Mouse (Mus musculus) NIH3T3 (cell line): Measurements from ENCODE around the gene Camk2n1.

Experiments used
- DNase-seq: peaks from one replicate; pipeline ENCODE4 v3.0.0-alpha.2; 2012; ENCODE audit warnings: low read depth

Gene Camk2n1

GRCm38 (mm10) chr4:138447827-138448602, 6.1 kb upstream of the Camk2n1 start:
- DNase-seq: no peak

GRCm38 (mm10) chr4:138448872-138449615, 5.1 kb upstream of the Camk2n1 start:
- no peak for DNase-seq

- DNase-seq: no peak
Measured at GRCm38 (mm10) chr4:138449636-138450314, 4.3 kb upstream of the Camk2n1 start.

- no peak for DNase-seq
Measured at GRCm38 (mm10) chr4:138452306-138453096, 1.6 kb upstream of the Camk2n1 start.

- no peak for DNase-seq
Measured at GRCm38 (mm10) chr4:138453097-138453752, 889 bp upstream of the Camk2n1 start.

- DNase-seq: no peak
Measured at GRCm38 (mm10) chr4:138454571-138455140, 542 bp downstream of the Camk2n1 start.

- DNase-seq: no peak
Measured at GRCm38 (mm10) chr4:138455141-138455955, 1.2 kb downstream of the Camk2n1 start.

GRCm38 (mm10) chr4:138455956-138456341, 1.8 kb downstream of the Camk2n1 start:
- no peak for DNase-seq

GRCm38 (mm10) chr4:138456536-138456935, 2.4 kb downstream of the Camk2n1 start:
- DNase-seq: no peak

GRCm38 (mm10) chr4:138457091-138457490, 3.0 kb downstream of the Camk2n1 start:
- DNase-seq: no peak

GRCm38 (mm10) chr4:138458171-138458570, 4.1 kb downstream of the Camk2n1 start:
- no peak for DNase-seq

GRCm38 (mm10) chr4:138458735-138459440, 4.8 kb downstream of the Camk2n1 start:
- DNase-seq: no peak

GRCm38 (mm10) chr4:138459775-138460174, 5.7 kb downstream of the Camk2n1 start:
- no peak for DNase-seq

- no peak for DNase-seq
Measured at GRCm38 (mm10) chr4:138460910-138461309, 6.8 kb downstream of the Camk2n1 start.

GRCm38 (mm10) chr4:138461471-138461870, 7.4 kb downstream of the Camk2n1 start:
- no peak for DNase-seq

GRCm38 (mm10) chr4:138462971-138463831, 9.1 kb downstream of the Camk2n1 start:
- peak; percentile 48 for DNase-seq

- peak; percentile 82 for DNase-seq
Measured at GRCm38 (mm10) chr4:138463832-138464487, 9.8 kb downstream of the Camk2n1 start.
